In genomic region chr5:103655346-103656118, GRCm38 (mm10) we compare ENCODE assay signal across 8 mouse cellular contexts. TPM values are rescaled to one million over a fixed set of nuclear protein-coding genes. Genes with fewer than 3 reads are reported as not detected.
DNase-seq lines count a peak whose midpoint lies in the region; ATAC-seq lines count a peak whose summit lies in the region.

Gene 1700016H13Rik, minus strand, starts transcription at chr5:103656010.

- H3K9me3 ChIP-seq in intestine, embryonic 15.5 days, result no peaks in the 10 kb centered on the region
- no peaks in the 10 kb centered on the region for H3K9me3 ChIP-seq in limb, embryonic 12.5 days
- H3K9me3 ChIP-seq in midbrain, embryonic 12.5 days, result no peaks in the 10 kb centered on the region

- H3K4me1 ChIP-seq in intestine, embryonic 15.5 days (replicated peaks), result 0 out of 2 replicates have a peak, but pooled peaks cover 4% of the 10 kb centered on the region
- H3K4me1 ChIP-seq in limb, embryonic 12.5 days (replicated peaks), result no peaks in the 10 kb centered on the region; the same call in 1 of the 2 replicates
- peaks cover 3% of the 10 kb centered on the region; the same call in 1 of the 2 replicates for H3K4me1 ChIP-seq in midbrain, embryonic 12.5 days

- H3K9ac ChIP-seq in intestine, embryonic 15.5 days, result peak within 1 kb of the TSS; percentile 56
- H3K9ac ChIP-seq in limb, embryonic 12.5 days (replicated peaks), result peak within 1 kb of the TSS; percentile 61
- H3K9ac ChIP-seq in midbrain, embryonic 12.5 days (replicated peaks), result peak within 1 kb of the TSS; percentile 61

- peak; percentile 62 for DNase-seq in adrenal gland, adult 8-10 months
- peak; percentile 56 for DNase-seq in embryo, embryonic 11.5 days (ENCODE audit: low read depth, low spot score)
- peak; percentile 43 to 64 for DNase-seq in gastrocnemius, postnatal 4 days (ENCODE audit: low spot score in 2 of 2)
- peak; percentile 49 for DNase-seq in spleen, adult 12 weeks (ENCODE audit: low spot score)
- DNase-seq in MN1 (ENCODE audit: low spot score), result no peak

- no peak within 1 kb of the TSS for H3K27ac ChIP-seq in intestine, embryonic 15.5 days
- no peak within 1 kb of the TSS for H3K27ac ChIP-seq in limb, embryonic 12.5 days
- H3K27ac ChIP-seq in midbrain, embryonic 12.5 days (replicated peaks), result no peak within 1 kb of the TSS

- H3K4me2 ChIP-seq in intestine, embryonic 15.5 days (replicated peaks), result peak within 1 kb of the TSS; percentile 99
- peak within 1 kb of the TSS; percentile 91 for H3K4me2 ChIP-seq in limb, embryonic 12.5 days
- H3K4me2 ChIP-seq in midbrain, embryonic 12.5 days (replicated peaks), result peak within 1 kb of the TSS; percentile 94

- WGBS in intestine, embryonic 15.5 days, result 3% methylated on average over 55 of the region's 56 CpGs
- WGBS in limb, embryonic 12.5 days, result under 1% methylated on average over 51 of the region's 56 CpGs
- under 1% methylated on average over 55 of the region's 56 CpGs for WGBS in midbrain, embryonic 12.5 days

- peak within 1 kb of the TSS; percentile 57 for H3K4me3 ChIP-seq in intestine, embryonic 15.5 days (replicated peaks)
- peak within 1 kb of the TSS; percentile 60 for H3K4me3 ChIP-seq in limb, embryonic 12.5 days (replicated peaks)
- peak within 1 kb of the TSS; percentile 61 for H3K4me3 ChIP-seq in midbrain, embryonic 12.5 days

- ATAC-seq in intestine, embryonic 15.5 days, result peak; percentile 94
- peak; percentile 65 for ATAC-seq in limb, embryonic 12.5 days (ENCODE audit: insufficient number of reproducible peaks, insufficient read depth, low FRiP score, low TSS enrichment, low read depth)
- ATAC-seq in midbrain, embryonic 12.5 days (ENCODE audit: low FRiP score, low read depth), result peak; percentile 83

- H3K36me3 ChIP-seq in intestine, embryonic 15.5 days, result no peaks in the 10 kb centered on the region
- H3K36me3 ChIP-seq in limb, embryonic 12.5 days, result no peaks in the 10 kb centered on the region
- no peaks in the 10 kb centered on the region for H3K36me3 ChIP-seq in midbrain, embryonic 12.5 days

- no peaks in the 10 kb centered on the region for H3K27me3 ChIP-seq in intestine, embryonic 15.5 days (replicated peaks)
- H3K27me3 ChIP-seq in limb, embryonic 12.5 days, result peaks cover 13% of the 10 kb centered on the region; the same call in 1 of the 2 replicates
- H3K27me3 ChIP-seq in midbrain, embryonic 12.5 days, result 0 out of 2 replicates have a peak, but pooled peaks cover 12% of the 10 kb centered on the region

RNA-seq across cellular contexts. Expression of gene 1700016H13Rik, which starts in this region (rescaled TPM):
- not detected for total RNA-seq in adrenal gland, adult 8-10 months (2022)
- total RNA-seq in gastrocnemius, postnatal 4 days (2021), result not detected
- polyA plus RNA-seq in intestine, embryonic 15.5 days (2015; fragmentation: Nextera tagmentation; extraction: Ambion mirVana), result 0.19 and 0.28 TPM in 2 replicates
- 0.23 TPM in 1 of 2 replicates, not detected in the other for polyA plus RNA-seq in limb, embryonic 12.5 days (2016; fragmentation: Nextera tagmentation; extraction: Ambion mirVana)
- polyA plus RNA-seq in midbrain, embryonic 12.5 days (2016; fragmentation: Nextera tagmentation; extraction: Ambion mirVana), result 0.16 and 0.34 TPM in 2 replicates

Comparison
In these comparisons a context has a peak if more than half of its experiments do, and no peak if none do; other contexts are left out.
1. Peak in DNase-seq in adrenal gland, adult 8-10 months; RNA of the gene not detected or under 1 TPM.
2. Peak in DNase-seq in gastrocnemius, postnatal 4 days; RNA of the gene not detected or under 1 TPM.
3. Peak in ATAC-seq, H3K4me3 ChIP-seq, H3K9ac ChIP-seq and H3K4me2 ChIP-seq in intestine, embryonic 15.5 days; RNA of the gene not detected or under 1 TPM.
4. Peak in ATAC-seq, H3K4me3 ChIP-seq, H3K9ac ChIP-seq and H3K4me2 ChIP-seq in limb, embryonic 12.5 days; RNA of the gene not detected or under 1 TPM.
5. Peak in ATAC-seq, H3K4me3 ChIP-seq, H3K9ac ChIP-seq and H3K4me2 ChIP-seq in midbrain, embryonic 12.5 days; RNA of the gene not detected or under 1 TPM.